Mouse (Mus musculus): ENCODE data around the gene Klhl8. TPM values are rescaled to one million over a fixed set of nuclear protein-coding genes. Genes with fewer than 3 reads are reported as not detected.

Gene Klhl8
- polyA plus RNA-seq, 1 experiment = 9.4 TPM

GRCm38 (mm10) chr5:103863759-103864158 is 47.3 kb downstream of the Klhl8 start:
- Histone ChIP-seq H3K4me3 (ENCODE audit: control insufficient read depth, insufficient read depth, low read length) (no peak overlapping the region), H3K36me3 (ENCODE audit: control insufficient read depth, insufficient read depth, low read length) (no peaks in the 10 kb centered on the region)
- no peak for TF ChIP-seq CTCF (IDR thresholded peaks at IDR 0.05; ENCODE audit: borderline replicate concordance, control insufficient read depth, extremely low read depth, insufficient read depth, low read length, poor library complexity)
- no peak for TF ChIP-seq POLR2A (IDR thresholded peaks at IDR 0.05; ENCODE audit: control insufficient read depth, extremely low read depth, insufficient read depth, low read length, poor library complexity)

GRCm38 (mm10) chr5:103860622-103861021 is 50.4 kb downstream of the Klhl8 start:
- Histone ChIP-seq H3K4me1 (replicated peaks; ENCODE audit: control insufficient read depth, insufficient read depth, low read length) (no peaks in the 10 kb centered on the region), H3K36me3 (ENCODE audit: control insufficient read depth, insufficient read depth, low read length) (no peaks in the 10 kb centered on the region), H3K27me3 (ENCODE audit: control insufficient read depth, insufficient read depth, low read length) (no peaks in the 10 kb centered on the region), H3K27ac (ENCODE audit: control insufficient read depth, insufficient read depth, low read length) (no peak overlapping the region), H3K4me3 (ENCODE audit: control insufficient read depth, insufficient read depth, low read length) (no peak overlapping the region)
- TF ChIP-seq POLR2A (IDR thresholded peaks at IDR 0.05; ENCODE audit: control insufficient read depth, extremely low read depth, insufficient read depth, low read length, poor library complexity) (no peak), CTCF (IDR thresholded peaks at IDR 0.05; ENCODE audit: borderline replicate concordance, control insufficient read depth, extremely low read depth, insufficient read depth, low read length, poor library complexity) (no peak)
- DNase-seq = no peak
- WGBS = 96% methylated on average over 11 of the region's 11 CpGs

More at GRCm38 (mm10) chr5:103863759-103864158, 47.3 kb downstream of the Klhl8 start:
- WGBS = 98% methylated on average over 4 of the region's 4 CpGs
- DNase-seq = no peak
- Histone ChIP-seq H3K27me3 (ENCODE audit: control insufficient read depth, insufficient read depth, low read length) (no peaks in the 10 kb centered on the region), H3K27ac (ENCODE audit: control insufficient read depth, insufficient read depth, low read length) (no peak overlapping the region), H3K4me1 (replicated peaks; ENCODE audit: control insufficient read depth, insufficient read depth, low read length) (no peaks in the 10 kb centered on the region)

- H3K27ac ChIP-seq (ENCODE audit: control insufficient read depth, insufficient read depth, low read length) = no peak overlapping the region
- no peak for DNase-seq
- H3K4me1 ChIP-seq (replicated peaks; ENCODE audit: control insufficient read depth, insufficient read depth, low read length) = no peaks in the 10 kb centered on the region; the same call in 1 of the 2 replicates
- TF ChIP-seq CTCF (IDR thresholded peaks at IDR 0.05; ENCODE audit: borderline replicate concordance, control insufficient read depth, extremely low read depth, insufficient read depth, low read length, poor library complexity) (no peak), POLR2A (IDR thresholded peaks at IDR 0.05; ENCODE audit: control insufficient read depth, extremely low read depth, insufficient read depth, low read length, poor library complexity) (no peak)
- no peaks in the 10 kb centered on the region for H3K27me3 ChIP-seq (ENCODE audit: control insufficient read depth, insufficient read depth, low read length)
- 92% methylated on average over 2 of the region's 2 CpGs for whole genome bisulfite sequencing
- peaks cover 19% of the 10 kb centered on the region for H3K36me3 ChIP-seq (ENCODE audit: control insufficient read depth, insufficient read depth, low read length)
- no peak overlapping the region for H3K4me3 ChIP-seq (ENCODE audit: control insufficient read depth, insufficient read depth, low read length)
Measured at GRCm38 (mm10) chr5:103857151-103857550, 53.9 kb downstream of the Klhl8 start.

- H3K36me3 ChIP-seq (ENCODE audit: control insufficient read depth, insufficient read depth, low read length) = peaks cover 26% of the 10 kb centered on the region
- no peak overlapping the region for H3K27ac ChIP-seq (ENCODE audit: control insufficient read depth, insufficient read depth, low read length)
- H3K4me3 ChIP-seq (ENCODE audit: control insufficient read depth, insufficient read depth, low read length) = no peak overlapping the region
- no peaks in the 10 kb centered on the region; the same call in 1 of the 2 replicates for H3K4me1 ChIP-seq (replicated peaks; ENCODE audit: control insufficient read depth, insufficient read depth, low read length)
- peak; percentile 23 for DNase-seq
- WGBS = 77% methylated on average over 5 of the region's 5 CpGs
- no peaks in the 10 kb centered on the region for H3K27me3 ChIP-seq (ENCODE audit: control insufficient read depth, insufficient read depth, low read length)
- TF ChIP-seq CTCF (IDR thresholded peaks at IDR 0.05; ENCODE audit: borderline replicate concordance, control insufficient read depth, extremely low read depth, insufficient read depth, low read length, poor library complexity) (no peak), POLR2A (IDR thresholded peaks at IDR 0.05; ENCODE audit: control insufficient read depth, extremely low read depth, insufficient read depth, low read length, poor library complexity) (no peak)
Measured at GRCm38 (mm10) chr5:103856286-103857009, 54.6 kb downstream of the Klhl8 start.

GRCm38 (mm10) chr5:103855483-103856211 is 55.4 kb downstream of the Klhl8 start:
- H3K4me1 ChIP-seq (replicated peaks; ENCODE audit: control insufficient read depth, insufficient read depth, low read length) = no peaks in the 10 kb centered on the region; the same call in 1 of the 2 replicates
- no peak for DNase-seq
- H3K27ac ChIP-seq (ENCODE audit: control insufficient read depth, insufficient read depth, low read length) = no peak overlapping the region
- peaks cover 34% of the 10 kb centered on the region for H3K36me3 ChIP-seq (ENCODE audit: control insufficient read depth, insufficient read depth, low read length)
- no peaks in the 10 kb centered on the region for H3K27me3 ChIP-seq (ENCODE audit: control insufficient read depth, insufficient read depth, low read length)
- no peak overlapping the region for H3K4me3 ChIP-seq (ENCODE audit: control insufficient read depth, insufficient read depth, low read length)
- WGBS = 94% methylated on average over 14 of the region's 14 CpGs
- TF ChIP-seq POLR2A (IDR thresholded peaks at IDR 0.05; ENCODE audit: control insufficient read depth, extremely low read depth, insufficient read depth, low read length, poor library complexity) (no peak), CTCF (IDR thresholded peaks at IDR 0.05; ENCODE audit: borderline replicate concordance, control insufficient read depth, extremely low read depth, insufficient read depth, low read length, poor library complexity) (no peak)

- TF ChIP-seq POLR2A (IDR thresholded peaks at IDR 0.05; ENCODE audit: control insufficient read depth, extremely low read depth, insufficient read depth, low read length, poor library complexity) = no peak
- no peak for TF ChIP-seq CTCF (IDR thresholded peaks at IDR 0.05; ENCODE audit: borderline replicate concordance, control insufficient read depth, extremely low read depth, insufficient read depth, low read length, poor library complexity)
- H3K27ac ChIP-seq (ENCODE audit: control insufficient read depth, insufficient read depth, low read length) = no peak overlapping the region
- H3K4me3 ChIP-seq (ENCODE audit: control insufficient read depth, insufficient read depth, low read length) = no peak overlapping the region
- H3K27me3 ChIP-seq (ENCODE audit: control insufficient read depth, insufficient read depth, low read length) = no peaks in the 10 kb centered on the region
- no peaks in the 10 kb centered on the region; the same call in 1 of the 2 replicates for H3K4me1 ChIP-seq (replicated peaks; ENCODE audit: control insufficient read depth, insufficient read depth, low read length)
- DNase-seq = no peak
- peaks cover 42% of the 10 kb centered on the region for H3K36me3 ChIP-seq (ENCODE audit: control insufficient read depth, insufficient read depth, low read length)
- WGBS = 96% methylated on average over 5 of the region's 5 CpGs
Measured at GRCm38 (mm10) chr5:103854807-103855194, 56.3 kb downstream of the Klhl8 start.
